Comparison of ENCODE assay signal across 9 mouse cellular contexts in genomic region chr2:174917146-174917905, GRCm38 (mm10).
DNase-seq lines count a peak whose midpoint lies in the region; ATAC-seq and TF ChIP-seq lines count a peak whose summit lies in the region.
"Had no signal": no experiment of that assay in that cellular context is flagged by ENCODE, and none has a peak within 500 bp of the region (broad histone marks: within the 10 kb centered on the region; RNA-seq: fewer than 3 reads in every experiment).

No protein-coding gene starts in this region.

- H3K9ac ChIP-seq in embryonic facial prominence, embryonic 14.5 days (ENCODE audit: low read depth, low read length), result peak overlapping the region; percentile 15; the same call in 1 of the 2 replicates
- no peak overlapping the region for H3K9ac ChIP-seq in limb, embryonic 15.5 days
- H3K9ac ChIP-seq: liver, embryonic 15.5 days had no signal

- H3K9me3 ChIP-seq in heart, embryonic 10.5 days, result no peaks in the 10 kb centered on the region
- no peaks in the 10 kb centered on the region for H3K9me3 ChIP-seq in E14TG2a.4 (ENCODE audit: low read length)
- no peaks in the 10 kb centered on the region for H3K9me3 ChIP-seq in embryonic facial prominence, embryonic 14.5 days (ENCODE audit: control insufficient read depth, low read length)
- no peaks in the 10 kb centered on the region for H3K9me3 ChIP-seq in limb, embryonic 15.5 days
- H3K9me3 ChIP-seq: liver, embryonic 15.5 days had no signal

- peak overlapping the region; percentile 36 for H3K4me2 ChIP-seq in embryonic facial prominence, embryonic 14.5 days (ENCODE audit: low read depth, low read length)
- 0 out of 2 replicates have a peak overlapping the region, but pooled peaks have one; percentile 12 for H3K4me2 ChIP-seq in limb, embryonic 15.5 days
- H3K4me2 ChIP-seq: liver, embryonic 15.5 days had no signal

- ATAC-seq in embryonic facial prominence, embryonic 14.5 days (ENCODE audit: low read depth), result peak; percentile 93
- ATAC-seq in limb, embryonic 15.5 days (ENCODE audit: insufficient number of reproducible peaks, low FRiP score, low TSS enrichment, low read depth), result no peak

- 17% methylated on average over 10 of the region's 10 CpGs for WGBS in heart, embryonic 10.5 days
- WGBS in embryonic facial prominence, embryonic 14.5 days, result 21% methylated on average over 10 of the region's 10 CpGs
- WGBS in limb, embryonic 15.5 days, result 23% methylated on average over 10 of the region's 10 CpGs

- H3K4me1 ChIP-seq in heart, embryonic 10.5 days, result peaks cover 11% of the 10 kb centered on the region
- peaks cover 70% of the 10 kb centered on the region for H3K4me1 ChIP-seq in E14TG2a.4 (replicated peaks; ENCODE audit: low read depth, low read length)
- H3K4me1 ChIP-seq in embryonic facial prominence, embryonic 14.5 days (ENCODE audit: control insufficient read depth, insufficient read depth, low read length), result no peaks in the 10 kb centered on the region
- no peaks in the 10 kb centered on the region for H3K4me1 ChIP-seq in limb, embryonic 15.5 days
- H3K4me1 ChIP-seq: liver, embryonic 15.5 days had no signal

- no peak for DNase-seq in heart, embryonic 10.5 days (ENCODE audit: low spot score)
- no peak for DNase-seq in heart, adult 9 months (ENCODE audit: low spot score in 2 of 2)
- peak; percentile 92 for DNase-seq in embryonic facial prominence, embryonic 14.5 days (ENCODE audit: low spot score)
- no peak for DNase-seq in urinary bladder, postnatal 4 days (ENCODE audit: low spot score in 2 of 2)
- no peak for DNase-seq in spleen, adult 12 weeks (ENCODE audit: low spot score)
- no peak for DNase-seq in kidney, adult 18-20 months

- H3K36me3 ChIP-seq in heart, embryonic 10.5 days, result no peaks in the 10 kb centered on the region
- H3K36me3 ChIP-seq in E14TG2a.4 (ENCODE audit: insufficient read depth, low read length), result no peaks in the 10 kb centered on the region
- no peaks in the 10 kb centered on the region for H3K36me3 ChIP-seq in embryonic facial prominence, embryonic 14.5 days (ENCODE audit: control insufficient read depth, insufficient read depth, low read length)
- no peaks in the 10 kb centered on the region for H3K36me3 ChIP-seq in limb, embryonic 15.5 days
- H3K36me3 ChIP-seq: liver, embryonic 15.5 days had no signal

- peak overlapping the region; percentile 38 for H3K4me3 ChIP-seq in heart, embryonic 10.5 days
- peak overlapping the region; percentile 35 for H3K4me3 ChIP-seq in E14TG2a.4 (replicated peaks; ENCODE audit: low read length)
- no peak overlapping the region for H3K4me3 ChIP-seq in embryonic facial prominence, embryonic 14.5 days (ENCODE audit: low read depth, low read length)
- H3K4me3 ChIP-seq in limb, embryonic 15.5 days, result no peak overlapping the region
- H3K4me3 ChIP-seq: liver, embryonic 15.5 days had no signal

- no peak for TF ChIP-seq CTCF in E14TG2a.4 (conservative IDR thresholded peaks at IDR 0.05; ENCODE audit: low read length)

- H3K27me3 ChIP-seq in heart, embryonic 10.5 days (ENCODE audit: insufficient read depth, poor library complexity, severe bottlenecking), result no peaks in the 10 kb centered on the region
- H3K27me3 ChIP-seq in E14TG2a.4 (ENCODE audit: insufficient read depth, low read length), result no peaks in the 10 kb centered on the region
- H3K27me3 ChIP-seq in embryonic facial prominence, embryonic 14.5 days (replicated peaks; ENCODE audit: control insufficient read depth, insufficient read depth, low read length), result no peaks in the 10 kb centered on the region
- H3K27me3 ChIP-seq in limb, embryonic 15.5 days, result no peaks in the 10 kb centered on the region
- H3K27me3 ChIP-seq: liver, embryonic 15.5 days had no signal

- H3K27ac ChIP-seq in heart, embryonic 10.5 days, result peak overlapping the region; percentile 76
- no peak overlapping the region for H3K27ac ChIP-seq in embryonic facial prominence, embryonic 14.5 days (replicated peaks; ENCODE audit: low read depth, low read length)
- no peak overlapping the region for H3K27ac ChIP-seq in limb, embryonic 15.5 days
- H3K27ac ChIP-seq: liver, embryonic 15.5 days had no signal

Comparison
In these comparisons a context has a peak if more than half of its experiments do, and no peak if none do; other contexts are left out.
1. H3K4me3 ChIP-seq: peak in heart, embryonic 10.5 days (single experiment) and E14TG2a.4 (single experiment); none in embryonic facial prominence, embryonic 14.5 days (single experiment) and limb, embryonic 15.5 days (single experiment).